Mouse (Mus musculus): ENCODE measurements at regions not wholly inside any gene's neighbourhood (a gene's known extent, or its start where the extent isn't known, plus 50 kb on each side); places are given as distances from the start of the nearest gene placed in this dataset.

DNA sequence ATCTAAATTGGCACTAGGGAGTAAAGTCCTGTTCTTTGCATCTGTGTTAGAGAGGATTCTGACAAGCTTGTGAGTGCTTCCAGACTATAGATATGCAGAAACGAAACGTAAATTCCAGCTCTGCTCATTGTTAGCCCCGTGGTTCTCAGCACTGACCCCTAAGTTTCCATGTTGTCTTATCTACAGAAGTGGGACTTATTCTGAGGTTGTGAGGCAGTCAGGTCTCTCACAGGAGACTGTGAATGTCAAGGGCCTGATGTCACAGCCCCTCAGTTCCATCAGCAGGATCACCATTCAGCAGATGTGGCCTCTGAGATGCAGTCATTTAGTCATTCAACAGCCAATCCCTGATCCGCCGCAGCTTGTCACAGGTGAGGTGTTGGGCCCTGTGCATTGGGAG lies 525.8 kb downstream of the Zfp704 start:
- in situ Hi-C loops (cut with MboI; ENCODE audit: low pct_unique_long_range_greater_than_20kb in 1 of 2, low sequenced_read_pairs in 2 of 2, unreplicated experiment in 1 of 2), result loop anchor here in 1 of 2 experiments (10.0 kb wide), 1 partner anchor 161 kb away; no protein-coding TSS in a partner anchor

DNA sequence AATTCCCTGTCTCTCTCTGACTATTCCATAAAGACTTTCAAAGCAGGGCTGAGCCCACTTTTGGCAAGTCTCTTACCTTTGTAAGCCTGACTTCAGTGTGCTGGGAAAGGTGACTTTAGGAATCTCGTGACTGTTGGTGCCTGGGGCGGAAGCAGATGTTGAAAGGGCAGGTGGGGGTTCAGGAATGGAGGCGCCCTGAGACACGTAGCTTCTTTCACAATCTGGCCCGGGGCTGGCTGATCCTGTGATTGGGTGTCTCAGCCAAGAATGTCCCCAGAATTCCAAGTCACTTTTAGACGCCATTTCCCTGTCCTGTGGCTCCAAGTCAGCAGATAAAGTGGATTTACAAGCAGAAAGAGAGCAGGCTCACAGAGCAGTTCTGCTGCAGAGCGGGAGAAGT lies 527.8 kb downstream of the Zfp704 start:
- in situ Hi-C loops (cut with MboI; ENCODE audit: low pct_unique_long_range_greater_than_20kb in 1 of 2, low sequenced_read_pairs in 2 of 2, unreplicated experiment in 1 of 2), result loop anchor here in 1 of 2 experiments (10.0 kb wide), 1 partner anchor 163 kb away; no protein-coding TSS in a partner anchor

DNA sequence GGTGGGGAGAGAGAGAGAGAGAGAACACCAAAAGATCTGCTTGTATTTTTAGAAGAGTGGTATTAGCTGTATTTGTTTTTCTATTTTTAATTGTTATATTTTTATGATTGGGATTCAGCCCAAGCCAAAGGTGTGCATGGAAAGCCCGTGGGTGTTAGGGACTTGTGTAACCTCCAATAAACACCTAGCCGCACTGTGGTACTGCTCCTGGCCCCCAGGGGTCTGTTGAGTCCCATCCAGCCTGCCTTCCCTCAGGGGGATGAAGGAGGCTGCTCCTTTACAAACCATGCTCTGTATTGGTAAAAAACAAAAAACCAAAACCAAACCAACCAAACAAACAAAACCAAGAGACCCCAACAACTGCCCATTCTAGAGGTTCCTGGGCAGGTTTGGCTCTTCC lies 531.7 kb downstream of the Zfp704 start:
- in situ Hi-C loops (cut with MboI; ENCODE audit: low pct_unique_long_range_greater_than_20kb in 1 of 2, low sequenced_read_pairs in 2 of 2, unreplicated experiment in 1 of 2), result loop anchor here in 1 of 2 experiments (10.0 kb wide), 1 partner anchor 277 kb away; no protein-coding TSS in a partner anchor

DNA sequence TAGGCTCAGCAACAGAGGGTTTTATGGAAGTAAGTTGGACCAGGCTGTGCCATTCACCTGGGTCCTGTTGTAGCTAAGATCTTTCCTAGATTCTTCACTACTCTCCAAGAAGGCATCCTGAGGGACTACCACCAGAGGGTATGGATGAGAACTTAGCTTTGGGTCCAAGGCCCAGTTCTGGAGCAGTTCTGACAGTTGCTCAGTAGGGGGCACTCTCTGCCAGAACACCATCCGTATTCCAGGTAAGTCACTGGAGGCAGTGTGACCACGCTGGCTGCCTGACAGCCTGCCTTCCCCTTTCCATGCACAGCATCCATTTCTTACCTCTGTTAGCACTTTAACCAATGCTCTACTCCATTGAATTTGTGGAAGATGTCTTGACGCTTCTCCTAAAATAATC lies 533.2 kb downstream of the Zfp704 start:
- in situ Hi-C loops (cut with MboI; ENCODE audit: low pct_unique_long_range_greater_than_20kb in 1 of 2, low sequenced_read_pairs in 2 of 2, unreplicated experiment in 1 of 2), result loop anchor here in 1 of 2 experiments (10.0 kb wide), 1 partner anchor 278 kb away; no protein-coding TSS in a partner anchor

DNA sequence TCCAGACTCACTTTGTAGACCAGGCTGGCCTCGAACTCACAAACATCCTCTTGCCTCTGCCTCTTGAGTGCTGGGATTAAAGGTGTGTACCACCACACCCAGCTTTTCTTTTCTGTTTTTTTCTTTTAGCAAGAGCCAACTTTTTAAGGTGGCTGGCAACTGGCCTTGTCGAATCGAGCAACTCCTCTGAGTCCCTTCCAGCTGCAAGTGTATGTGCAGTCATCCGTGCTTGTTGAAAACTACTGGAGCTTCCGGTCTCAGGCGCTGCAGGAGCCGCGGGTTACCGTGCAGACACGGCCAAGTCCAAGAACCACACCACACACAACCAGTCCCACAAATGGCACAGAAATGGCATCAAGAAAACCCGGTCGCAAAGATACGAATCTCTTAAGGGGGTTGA lies 537.4 kb downstream of the Zfp704 start:
- in situ Hi-C loops (cut with MboI; ENCODE audit: low pct_unique_long_range_greater_than_20kb in 1 of 2, low sequenced_read_pairs in 2 of 2, unreplicated experiment in 1 of 2), result loop anchor here (10.0 to 25.0 kb wide), 4 partner anchors 260 to 485 kb away; no protein-coding TSS in a partner anchor

DNA sequence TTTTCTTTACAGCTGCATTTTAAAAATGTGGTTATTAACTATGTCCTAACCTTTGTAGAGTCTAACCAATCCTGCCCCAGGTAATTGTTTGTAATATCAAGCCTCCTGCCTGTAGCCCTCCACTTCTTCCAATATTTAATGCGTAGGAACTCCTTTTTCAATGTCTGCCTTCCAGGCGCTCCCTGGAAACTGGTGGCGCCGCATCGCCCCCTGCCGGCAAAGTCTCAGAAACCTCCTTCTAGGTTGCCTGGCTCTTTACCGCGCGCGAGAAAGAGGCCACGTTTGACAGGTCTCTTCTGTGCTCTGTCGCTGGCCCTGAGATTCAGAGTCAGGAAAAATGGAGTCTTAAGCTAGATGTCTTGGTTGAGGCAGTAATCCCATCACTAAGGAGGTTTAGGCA lies 542.8 kb downstream of the Zfp704 start:
- in situ Hi-C loops (cut with MboI; ENCODE audit: low pct_unique_long_range_greater_than_20kb in 1 of 2, low sequenced_read_pairs in 2 of 2, unreplicated experiment in 1 of 2), result loop anchor here (10.0 to 25.0 kb wide), 4 partner anchors 255 to 480 kb away; no protein-coding TSS in a partner anchor

DNA sequence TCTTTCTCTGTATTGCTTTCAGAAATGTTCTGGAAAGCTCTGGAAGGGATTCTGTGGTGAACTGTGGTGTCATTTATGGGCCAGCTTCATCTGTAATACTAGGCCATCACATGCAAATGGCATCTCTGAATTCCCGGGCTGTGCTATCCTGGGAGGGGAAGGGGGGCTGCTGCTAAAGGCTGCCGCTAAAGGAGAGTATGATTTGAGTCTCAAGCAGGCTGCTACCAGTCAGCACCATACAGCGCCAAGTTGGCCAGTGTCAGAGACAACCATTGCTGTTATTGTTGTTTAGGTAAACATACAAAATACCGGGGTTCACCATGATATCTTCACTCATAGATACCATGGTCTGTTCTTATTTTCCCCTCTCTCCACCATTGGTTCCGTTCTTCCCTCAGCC lies 543.5 kb downstream of the Zfp704 start:
- in situ Hi-C loops (cut with MboI; ENCODE audit: low pct_unique_long_range_greater_than_20kb in 1 of 2, low sequenced_read_pairs in 2 of 2, unreplicated experiment in 1 of 2), result loop anchor here (10.0 to 25.0 kb wide), 4 partner anchors 254 to 479 kb away; no protein-coding TSS in a partner anchor

DNA sequence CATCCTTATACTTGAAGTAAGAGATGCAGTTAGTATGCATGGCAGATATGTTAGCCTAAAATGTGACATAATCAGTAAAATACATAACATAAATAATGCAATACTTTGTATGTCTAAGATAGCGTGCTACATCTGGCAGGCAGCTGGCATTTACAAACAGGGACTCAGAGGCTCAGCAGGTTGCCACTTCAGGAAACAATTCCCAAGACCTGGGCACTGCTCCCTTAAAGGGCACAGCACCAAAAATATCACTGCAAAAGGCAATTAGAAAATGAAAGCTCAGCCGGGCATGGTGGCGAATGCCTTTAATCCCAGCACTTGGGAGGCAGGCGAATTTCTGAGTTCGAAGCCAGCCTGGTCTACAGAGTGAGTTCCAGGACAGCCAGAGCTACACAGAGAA lies 544.0 kb downstream of the Zfp704 start:
- in situ Hi-C loops (cut with MboI; ENCODE audit: low pct_unique_long_range_greater_than_20kb in 1 of 2, low sequenced_read_pairs in 2 of 2, unreplicated experiment in 1 of 2), result loop anchor here (10.0 to 25.0 kb wide), 4 partner anchors 254 to 479 kb away; no protein-coding TSS in a partner anchor

DNA sequence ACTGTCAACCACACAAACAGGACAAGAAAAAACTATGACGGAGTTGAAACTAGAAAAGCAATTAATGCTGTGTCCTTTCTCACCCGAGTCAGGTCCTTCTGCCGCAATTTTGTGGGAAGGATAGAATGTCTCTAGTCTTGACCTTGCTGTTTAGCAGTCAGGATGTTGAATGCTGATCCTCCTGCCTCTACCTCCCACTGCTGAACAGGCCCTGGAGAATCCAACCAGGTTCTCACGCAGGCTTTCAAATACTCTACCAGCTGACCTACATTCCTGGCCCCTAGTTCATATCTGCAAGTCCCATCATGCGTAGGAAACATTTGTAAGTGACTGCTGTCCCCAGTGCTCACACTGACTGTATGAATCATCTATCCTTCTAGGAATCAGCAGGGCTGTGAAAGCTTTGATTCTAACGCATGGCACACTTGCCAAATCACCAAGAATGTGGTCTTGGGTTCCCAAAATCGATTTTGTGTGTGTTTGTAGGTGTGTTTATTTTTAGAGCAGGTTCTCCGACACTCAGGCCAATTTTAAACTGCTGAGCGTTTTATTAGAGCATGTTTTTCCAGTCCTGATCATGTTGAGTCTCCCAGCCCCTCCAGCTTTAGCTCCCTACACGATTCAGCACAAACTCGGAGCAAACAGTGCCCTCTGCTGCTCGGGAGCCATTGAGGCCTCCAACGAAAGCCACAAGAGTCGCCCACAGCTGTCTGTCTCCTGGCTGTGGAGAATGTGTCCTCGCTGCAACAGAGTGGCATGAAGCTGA lies 545.4 kb downstream of the Zfp704 start:
- in situ Hi-C loops (cut with MboI; ENCODE audit: low pct_unique_long_range_greater_than_20kb in 1 of 2, low sequenced_read_pairs in 2 of 2, unreplicated experiment in 1 of 2), result loop anchor here (5.0 to 25.0 kb wide), 5 partner anchors 102 to 477 kb away; no protein-coding TSS in a partner anchor

DNA sequence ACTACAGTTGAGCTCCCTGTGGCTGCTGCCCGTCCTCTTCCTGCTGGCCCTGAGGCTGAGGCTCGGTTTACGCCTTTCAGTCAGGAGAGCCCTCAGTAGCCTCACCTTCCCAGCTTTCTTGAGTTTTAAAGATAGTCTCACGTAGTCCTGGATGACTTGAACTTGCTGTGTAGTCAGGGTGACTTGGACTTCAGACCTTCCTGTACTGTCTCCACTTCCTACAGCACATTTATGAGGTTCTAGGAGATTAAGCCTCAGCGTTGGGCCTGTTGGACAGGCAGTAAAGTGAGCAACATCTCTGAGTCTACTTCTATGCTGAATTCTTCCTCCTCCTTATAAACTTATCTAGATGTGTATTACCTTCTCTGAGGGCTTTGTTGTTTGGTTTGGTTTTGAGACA lies 546.2 kb downstream of the Zfp704 start:
- in situ Hi-C loops (cut with MboI; ENCODE audit: low pct_unique_long_range_greater_than_20kb in 1 of 2, low sequenced_read_pairs in 2 of 2, unreplicated experiment in 1 of 2), result loop anchor here (5.0 to 25.0 kb wide), 5 partner anchors 101 to 476 kb away; no protein-coding TSS in a partner anchor

DNA sequence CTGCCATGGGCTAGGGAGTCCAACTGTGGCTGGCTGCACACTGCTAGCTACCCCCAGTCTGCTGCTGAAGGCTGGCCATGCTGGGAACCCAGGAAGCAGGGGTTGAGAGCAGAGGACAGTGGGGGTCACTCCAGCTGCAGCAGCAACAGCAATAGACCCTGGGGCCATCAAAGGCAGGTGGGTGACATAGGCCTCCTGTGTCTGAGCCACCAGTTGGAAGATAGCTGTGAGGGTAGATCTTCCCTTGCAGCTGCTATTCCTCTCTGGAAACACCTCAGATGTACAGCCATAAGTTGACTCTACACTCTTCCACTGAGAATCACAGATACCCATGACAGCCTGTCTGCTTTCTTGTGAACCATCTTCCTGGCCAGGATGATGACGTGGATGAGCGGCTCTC lies 548.5 kb downstream of the Zfp704 start:
- in situ Hi-C loops (cut with MboI; ENCODE audit: low pct_unique_long_range_greater_than_20kb in 1 of 2, low sequenced_read_pairs in 2 of 2, unreplicated experiment in 1 of 2), result loop anchor here (5.0 to 25.0 kb wide), 5 partner anchors 99 to 474 kb away; no protein-coding TSS in a partner anchor

DNA sequence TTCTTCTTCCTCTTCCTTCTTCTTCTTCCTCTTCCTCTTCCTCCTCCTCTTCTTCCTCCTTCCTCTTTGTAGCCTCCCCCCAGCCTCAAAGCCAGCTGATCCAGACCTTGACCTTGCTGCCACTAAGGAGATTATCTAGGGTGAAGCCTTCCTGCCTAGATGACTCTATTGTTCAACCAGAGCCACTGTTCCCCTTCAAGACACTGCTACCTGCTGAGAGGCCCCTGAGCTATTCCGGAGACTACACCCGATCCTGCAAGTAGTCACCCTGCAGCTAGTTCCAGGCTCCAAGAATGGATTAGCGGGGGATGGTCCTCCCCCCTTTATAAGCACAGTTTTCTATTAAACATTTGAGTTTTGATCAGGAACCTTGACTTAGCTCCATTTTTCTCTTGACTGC lies 552.2 kb downstream of the Zfp704 start:
- in situ Hi-C loops (cut with MboI; ENCODE audit: low pct_unique_long_range_greater_than_20kb in 1 of 2, low sequenced_read_pairs in 2 of 2, unreplicated experiment in 1 of 2), result loop anchor here (5.0 to 25.0 kb wide), 5 partner anchors 95 to 470 kb away; no protein-coding TSS in a partner anchor

DNA sequence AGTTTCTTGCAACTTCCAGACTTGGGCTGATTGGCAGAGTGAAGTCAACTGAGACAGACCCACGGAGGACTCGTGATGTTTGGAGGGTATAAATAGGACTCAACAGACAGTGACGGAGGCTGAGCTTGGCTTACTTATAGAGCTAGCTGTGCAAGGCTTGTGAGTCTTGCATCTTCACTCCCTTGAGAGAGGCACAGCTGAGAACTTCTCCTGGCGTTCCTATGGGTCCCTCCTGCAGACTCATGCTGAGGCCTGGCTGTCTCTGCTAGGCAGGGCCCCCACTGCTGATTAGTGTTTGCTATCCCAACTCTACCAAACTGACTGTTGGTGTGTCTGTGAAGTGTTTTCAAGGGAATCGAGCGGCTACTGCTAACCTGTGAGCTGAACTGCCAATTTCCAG lies 553.0 kb downstream of the Zfp704 start:
- in situ Hi-C loops (cut with MboI; ENCODE audit: low pct_unique_long_range_greater_than_20kb in 1 of 2, low sequenced_read_pairs in 2 of 2, unreplicated experiment in 1 of 2), result loop anchor here (5.0 to 25.0 kb wide), 5 partner anchors 95 to 470 kb away; no protein-coding TSS in a partner anchor

DNA sequence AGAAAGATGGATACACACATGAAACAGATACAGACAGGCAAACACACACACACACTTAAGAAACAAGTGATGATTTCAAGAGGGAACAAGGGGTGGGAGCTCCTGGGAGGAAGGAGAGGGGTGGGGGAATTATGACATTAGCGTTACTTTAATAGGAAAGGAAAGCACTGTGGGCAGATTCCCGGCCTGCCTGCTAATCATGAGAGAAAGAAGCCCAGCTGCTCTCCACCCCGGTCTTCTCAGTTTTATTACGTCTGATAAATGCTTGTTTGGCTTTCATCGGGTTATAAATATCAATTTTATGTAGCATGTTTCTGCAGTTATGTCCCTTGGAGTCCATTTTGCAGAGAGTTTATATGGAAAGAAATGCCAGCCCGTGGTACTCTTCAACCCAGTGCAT lies 554.1 kb downstream of the Zfp704 start:
- in situ Hi-C loops (cut with MboI; ENCODE audit: low pct_unique_long_range_greater_than_20kb in 1 of 2, low sequenced_read_pairs in 2 of 2, unreplicated experiment in 1 of 2), result loop anchor here (5.0 to 25.0 kb wide), 5 partner anchors 93 to 468 kb away; no protein-coding TSS in a partner anchor
